In genomic region chr2:20991508-20991907, GRCm38 (mm10) we compare ENCODE assay signal across 7 mouse cellular contexts.
"Had no signal": no experiment of that assay in that cellular context is flagged by ENCODE, and none has a peak within 500 bp of the region (broad histone marks: within the 10 kb centered on the region; RNA-seq: fewer than 3 reads in every experiment).

No protein-coding gene starts in this region.

- DNase-seq: lung, adult 18-20 months; lung, embryonic 14.5 days; lung, postnatal 10 days; lung, postnatal 4 days; right cerebral cortex, postnatal 14 days; thymus, adult 2 months; thymus, postnatal 36 days had no signal
